Mouse (Mus musculus) cerebellum, adult (tissue): Measurements from ENCODE around the gene Tmem104.
A peak's percentile ranks its signal among the peaks of the same experiment; 100 is the strongest.

Experiments used
- ATAC-seq: cut with Nextera tagmentation; 2 replicates; pipeline ENCODE4 v1.9.2; 2017; ENCODE audit warnings: mild to moderate bottlenecking, moderate library complexity, mixed read lengths; ENCODE audit not compliant: insufficient number of reproducible peaks, low FRiP score, low TSS enrichment

Gene Tmem104

DNA sequence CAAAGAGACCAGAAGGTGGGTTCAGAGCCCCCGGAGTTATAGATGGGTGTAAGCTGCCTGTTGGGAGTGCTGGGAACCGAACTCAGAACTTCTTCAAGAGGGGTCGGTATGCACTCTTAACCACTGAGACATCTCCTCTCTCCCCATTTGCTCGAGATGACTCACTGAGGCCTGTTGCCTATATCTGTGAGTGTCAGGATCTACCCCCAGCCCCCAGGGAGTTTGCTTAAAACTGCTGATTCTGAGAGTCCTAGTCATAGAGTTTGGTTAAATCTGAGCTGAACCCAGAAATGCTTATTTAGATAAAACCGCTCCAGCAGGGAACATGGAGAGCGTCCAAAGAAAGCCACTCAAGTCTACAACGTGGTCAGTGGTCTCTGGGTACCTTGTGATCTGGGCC is 86.9 kb downstream of the Tmem104 start:
- no peak for ATAC-seq

DNA sequence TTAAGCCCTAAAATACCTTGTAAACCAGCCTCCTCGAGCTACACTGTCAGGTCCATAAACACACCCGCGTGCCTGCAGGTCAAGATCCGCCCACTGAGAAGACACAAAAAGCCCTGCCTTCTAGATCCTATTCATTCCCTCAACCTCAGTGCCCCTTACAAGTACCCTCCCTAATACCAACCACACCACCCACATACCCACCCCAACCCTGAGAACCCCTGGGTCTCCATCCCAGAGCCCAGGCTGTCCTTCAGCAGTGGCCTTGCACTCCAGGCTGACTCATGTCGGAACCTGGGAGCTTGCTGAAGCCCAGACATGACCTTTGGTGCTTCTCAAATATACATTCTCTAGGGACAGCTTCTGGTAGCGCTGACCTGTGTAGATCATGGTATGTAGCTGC is 87.5 kb downstream of the Tmem104 start:
- no peak for ATAC-seq

DNA sequence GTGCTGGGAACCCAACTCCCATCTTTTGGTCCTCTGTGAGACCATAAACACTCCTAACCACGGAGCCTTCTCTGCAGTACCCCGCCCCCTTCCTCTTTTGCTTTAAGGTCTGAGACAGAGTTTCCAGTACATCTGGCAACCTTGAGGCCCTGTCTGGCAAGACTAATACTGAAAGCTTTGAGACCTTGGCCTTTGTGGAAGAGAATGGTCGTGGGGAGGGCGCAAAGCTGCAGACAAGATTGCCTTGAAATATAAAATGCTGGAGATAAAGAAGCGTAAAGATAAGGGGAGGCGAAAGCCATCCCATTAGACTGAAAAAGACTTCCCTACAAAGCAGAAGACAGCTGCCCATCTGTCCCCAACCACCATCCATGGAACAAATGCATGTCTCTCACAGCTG is 88.2 kb downstream of the Tmem104 start:
- ATAC-seq = no peak

DNA sequence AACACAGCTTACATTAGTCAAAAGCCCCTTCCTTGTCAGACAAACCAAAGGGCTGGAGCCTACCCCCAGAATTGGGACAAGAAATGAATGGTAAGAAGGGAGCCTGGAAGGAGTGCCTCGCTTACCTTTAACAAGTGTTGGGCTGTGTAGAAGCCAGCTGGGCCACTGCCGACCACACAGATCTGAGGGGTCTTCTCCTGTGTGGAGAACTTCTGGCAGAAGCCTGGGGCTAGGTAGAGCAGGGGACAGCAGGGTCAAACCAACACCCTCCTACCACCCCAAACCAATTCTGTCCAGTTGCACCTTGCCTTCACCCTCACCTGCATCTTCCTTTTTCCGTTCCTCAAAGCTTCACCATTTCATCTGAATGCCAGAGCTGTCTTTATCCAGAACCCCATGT is 88.7 kb downstream of the Tmem104 start:
- ATAC-seq = no peak

DNA sequence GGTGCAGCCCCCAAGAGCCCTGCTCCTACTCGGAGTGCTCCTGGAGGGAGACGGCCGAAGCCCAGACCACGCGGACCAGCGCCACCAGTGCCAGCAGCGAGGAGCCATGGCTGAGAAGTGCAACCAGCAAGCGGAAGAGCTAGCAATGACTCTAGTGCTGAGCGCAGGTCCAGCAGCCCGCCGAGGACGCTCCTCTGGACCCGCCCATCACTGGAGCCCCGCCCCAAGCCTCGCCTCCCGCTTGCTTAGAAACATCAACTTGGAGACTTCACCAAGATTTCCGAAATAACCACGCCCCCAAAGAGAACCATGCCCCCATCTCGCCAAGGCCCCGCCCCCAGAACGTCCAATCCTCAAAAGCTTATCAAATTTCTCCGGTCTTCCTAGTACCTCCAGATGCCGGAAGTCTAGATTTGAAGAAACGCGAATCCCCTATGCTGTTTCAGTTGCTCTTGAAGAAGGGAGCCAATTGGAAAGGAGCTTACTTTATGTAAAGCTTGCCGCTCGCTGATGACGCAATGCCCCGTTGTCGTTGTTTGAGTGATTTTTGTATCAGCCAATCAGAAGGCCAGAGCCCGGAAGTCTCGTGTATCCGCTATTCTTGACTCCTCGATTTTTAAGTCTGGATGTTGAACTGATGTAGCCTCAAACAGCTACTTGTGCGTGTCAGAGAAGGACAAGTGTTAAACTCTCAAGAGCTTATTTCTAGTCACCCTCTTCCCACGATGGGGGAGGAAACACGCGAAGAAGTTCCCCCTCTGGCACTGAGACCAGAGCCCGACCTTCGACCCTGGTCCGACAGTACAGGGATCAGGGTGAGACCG is 89.7 kb downstream of the Tmem104 start, which contains the start of gene Fdxr:
Fdxr (minus strand) TSS at position 271 of the 824 bp plus-strand sequence.
- ATAC-seq = peak; percentile 91

DNA sequence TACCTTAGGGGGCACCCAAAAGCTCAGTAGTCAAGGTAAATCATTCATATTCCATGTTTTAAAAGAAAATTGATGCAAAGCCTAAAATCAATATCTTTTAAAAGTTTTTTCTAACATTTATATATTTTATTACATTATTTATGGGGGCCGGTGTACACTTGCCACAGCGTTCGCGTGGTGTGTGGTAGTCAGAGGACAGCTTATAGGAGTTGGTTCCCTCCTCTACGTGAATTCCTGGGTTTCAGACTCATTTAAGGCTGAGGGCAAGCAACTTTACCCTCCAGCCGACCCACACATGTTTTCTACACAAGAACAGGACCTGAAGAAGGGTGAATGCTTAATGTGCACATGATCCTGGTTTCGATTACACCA is 90.3 kb downstream of the Tmem104 start:
- ATAC-seq = no peak

DNA sequence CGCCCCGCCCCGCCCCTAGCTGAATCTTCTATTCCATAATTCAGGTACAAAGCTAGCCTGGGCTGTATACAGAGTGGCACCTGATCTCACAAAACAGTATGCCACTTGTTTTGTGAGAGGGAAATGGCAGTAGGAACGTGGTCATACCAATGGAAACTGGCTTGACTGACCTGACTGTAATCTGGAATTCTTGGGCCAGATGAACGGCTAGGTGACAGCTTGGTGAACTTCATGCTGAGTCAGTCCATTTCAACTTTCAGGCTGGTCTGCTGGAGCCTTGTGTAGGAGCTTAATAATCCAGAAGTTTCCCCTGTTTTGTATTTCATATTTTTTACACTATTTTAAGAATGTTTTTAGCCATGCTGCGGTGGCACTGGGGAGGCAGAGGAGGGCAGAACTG is 90.9 kb downstream of the Tmem104 start:
- no peak for ATAC-seq

DNA sequence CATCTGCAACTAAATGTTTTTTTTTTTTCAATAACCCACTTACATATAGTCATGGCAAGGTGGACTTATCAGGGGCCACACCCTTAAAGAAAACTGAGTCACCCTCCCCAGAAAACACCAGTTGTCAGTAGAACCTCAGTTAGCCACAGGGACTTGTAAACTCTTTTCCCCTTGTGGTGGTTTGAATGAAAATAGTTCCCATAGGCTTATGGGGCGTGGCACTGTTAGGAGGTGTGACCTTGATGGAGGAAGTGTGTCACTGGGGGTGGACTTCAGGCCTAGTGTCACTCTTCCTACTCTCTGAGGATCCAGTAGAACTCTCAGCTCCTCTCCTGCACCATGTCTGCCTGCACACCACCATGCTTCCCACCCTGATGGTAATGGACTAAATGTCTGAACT is 92.4 kb downstream of the Tmem104 start:
- no peak for ATAC-seq

DNA sequence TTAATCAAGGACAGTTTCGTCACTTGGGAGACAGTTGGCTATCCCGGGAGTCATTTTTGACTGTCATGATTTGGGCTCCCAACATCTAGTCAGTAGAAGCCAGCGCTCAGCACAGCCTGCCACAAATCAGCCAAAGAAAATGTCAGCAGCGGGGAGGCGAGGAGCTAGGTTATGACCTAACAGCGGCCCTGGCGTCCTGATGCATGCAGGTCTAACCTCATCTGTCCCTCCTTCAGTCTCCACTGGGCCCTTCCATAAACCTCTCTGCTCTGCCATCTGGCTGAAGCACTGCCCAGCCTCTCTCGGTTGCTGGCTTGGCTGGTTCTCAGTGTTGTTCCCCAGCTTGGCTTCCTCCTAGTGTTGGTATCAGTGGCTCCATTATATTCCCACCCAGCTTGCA is 95.0 kb downstream of the Tmem104 start:
- no peak for ATAC-seq

DNA sequence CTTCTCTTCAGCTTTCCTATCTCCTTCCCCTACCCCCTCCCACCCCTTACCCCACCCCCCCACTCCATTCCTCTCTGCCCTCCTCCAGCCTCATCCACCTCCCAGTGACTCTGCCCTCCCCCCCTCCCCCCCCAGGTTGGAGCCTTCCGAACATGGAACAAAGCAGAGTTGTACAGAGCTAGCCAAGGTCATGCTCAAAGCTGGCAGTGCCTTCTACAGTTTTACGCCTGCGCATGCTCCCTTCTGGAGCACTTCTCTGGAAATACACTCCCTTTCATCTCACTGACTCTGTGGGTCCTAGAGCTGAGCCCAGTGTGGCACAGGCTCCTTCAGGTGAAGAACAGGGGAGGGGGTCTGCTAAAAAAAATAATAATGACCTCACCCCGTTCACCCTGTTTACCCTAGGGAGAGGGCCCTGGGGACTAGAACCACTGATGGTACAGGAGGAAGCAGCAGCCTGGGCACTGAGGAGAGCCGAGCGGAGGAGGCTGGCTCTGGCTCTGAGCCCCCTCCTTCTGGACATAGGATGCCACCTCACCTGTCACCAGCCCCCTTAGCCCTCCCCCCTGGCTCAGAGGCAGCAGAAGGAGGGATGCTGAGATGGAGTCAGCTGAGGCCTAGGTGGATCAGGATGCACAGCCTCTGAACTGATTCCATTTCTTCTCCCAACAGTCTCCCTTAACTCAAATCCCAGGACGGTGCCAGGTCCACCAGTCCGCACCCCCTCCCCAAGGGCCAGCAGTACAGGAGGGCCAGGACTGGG is 95.6 kb downstream of the Tmem104 start:
- no peak for ATAC-seq

DNA sequence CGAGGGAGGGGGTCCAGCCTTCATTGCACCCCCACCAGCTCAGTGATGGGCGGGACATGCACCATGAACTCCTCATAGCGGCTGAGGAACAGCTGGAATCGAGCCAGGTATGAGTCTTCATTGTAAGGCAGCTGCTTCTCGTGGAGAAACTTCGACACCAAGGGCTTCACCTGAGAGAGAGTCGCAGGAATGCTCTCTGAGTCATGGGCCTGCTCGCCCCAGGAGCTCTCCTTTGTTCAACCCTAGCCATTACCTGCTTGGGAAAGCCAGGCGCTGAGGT is 96.1 kb downstream of the Tmem104 start:
- no peak for ATAC-seq

DNA sequence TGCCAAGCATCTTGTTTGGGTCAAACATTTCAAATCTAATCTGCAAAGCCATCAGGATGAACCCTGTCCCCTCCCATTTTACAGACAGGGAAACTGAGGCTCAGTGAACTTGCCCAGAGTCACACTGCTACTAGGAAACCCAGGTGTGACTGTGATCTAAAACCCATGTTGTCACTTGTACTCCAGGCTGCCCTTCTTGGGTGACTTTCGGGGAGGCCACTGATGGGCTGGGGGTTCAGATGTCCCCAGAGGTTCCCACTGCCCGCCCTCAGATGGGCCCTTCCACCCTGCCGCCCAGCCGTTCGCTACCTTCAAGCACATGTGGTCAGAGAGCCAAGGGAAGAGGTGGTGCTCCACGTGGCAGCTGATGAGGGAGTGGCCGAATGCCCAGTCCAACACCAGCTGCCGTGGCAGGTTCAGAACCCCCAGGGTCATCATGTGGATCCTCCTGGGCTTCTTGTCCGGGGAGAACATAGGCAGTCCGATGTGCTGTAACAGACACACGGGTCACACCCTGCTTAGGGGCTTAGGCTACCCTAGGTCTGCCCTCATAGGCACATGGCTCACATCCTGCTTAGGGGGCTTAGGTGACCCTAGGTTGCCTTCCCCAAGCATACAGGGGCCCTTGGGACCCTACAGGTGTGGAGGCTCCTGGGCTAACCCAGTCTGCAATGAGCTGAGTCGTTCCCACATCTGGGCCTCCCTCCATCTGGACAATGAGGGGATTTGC is 96.8 kb downstream of the Tmem104 start:
- ATAC-seq = no peak

DNA sequence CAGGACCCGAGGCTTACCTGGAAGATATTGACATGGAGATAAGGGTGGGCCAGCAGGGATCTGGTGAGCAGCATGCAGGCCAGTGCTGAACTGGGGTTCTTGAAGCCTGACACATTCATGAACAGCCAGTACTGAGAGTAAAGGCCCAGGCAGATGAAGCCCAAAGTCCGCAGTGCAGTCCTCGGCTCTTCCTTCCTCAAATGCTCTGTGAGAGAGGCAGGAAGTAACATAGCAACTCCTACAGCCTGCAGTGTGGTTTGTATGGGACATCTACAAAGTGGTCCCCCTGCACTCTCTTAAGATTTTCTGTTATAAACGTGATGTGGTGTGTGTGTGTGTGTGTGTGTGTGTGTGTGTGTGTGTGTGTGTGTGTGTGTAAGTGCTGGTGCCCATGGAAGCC is 98.0 kb downstream of the Tmem104 start:
- no peak for ATAC-seq

DNA sequence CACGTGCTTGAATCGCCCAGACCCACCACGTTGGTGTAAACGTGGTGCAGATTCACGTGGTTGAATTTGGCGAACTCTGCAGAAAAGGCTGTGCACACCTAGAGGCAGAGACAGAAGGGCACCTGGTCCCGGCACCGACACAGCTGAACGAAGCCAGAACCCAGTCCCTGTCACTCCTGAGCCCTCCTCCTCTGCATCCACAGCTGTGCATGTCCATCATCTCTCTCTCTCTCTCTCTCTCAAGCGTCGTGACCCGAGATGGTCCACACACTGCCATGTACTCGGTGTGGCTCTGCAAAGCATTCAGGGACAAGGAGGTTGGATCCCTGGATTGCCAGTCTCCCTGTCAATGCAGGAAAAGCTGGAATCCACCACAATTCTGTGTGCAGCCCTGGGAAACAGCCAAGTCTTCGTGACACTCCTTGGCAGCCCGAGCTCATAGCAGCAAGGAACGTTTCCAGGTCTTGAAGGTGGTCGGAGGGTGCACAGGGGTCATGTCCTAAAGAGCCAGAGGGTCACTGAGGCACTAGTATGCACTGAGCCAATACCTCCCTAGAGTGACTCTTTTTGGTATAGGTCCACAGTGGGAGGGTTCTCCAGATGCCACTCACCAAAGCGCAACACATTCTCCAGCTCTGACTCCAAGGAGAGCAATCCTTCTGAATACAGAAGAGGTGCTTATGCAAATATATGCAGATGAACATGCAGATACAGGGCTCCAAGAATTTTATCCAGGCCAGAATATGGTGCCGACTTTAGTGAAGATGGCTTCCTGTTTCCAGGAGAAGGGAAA is 99.1 kb downstream of the Tmem104 start:
- no peak for ATAC-seq

DNA sequence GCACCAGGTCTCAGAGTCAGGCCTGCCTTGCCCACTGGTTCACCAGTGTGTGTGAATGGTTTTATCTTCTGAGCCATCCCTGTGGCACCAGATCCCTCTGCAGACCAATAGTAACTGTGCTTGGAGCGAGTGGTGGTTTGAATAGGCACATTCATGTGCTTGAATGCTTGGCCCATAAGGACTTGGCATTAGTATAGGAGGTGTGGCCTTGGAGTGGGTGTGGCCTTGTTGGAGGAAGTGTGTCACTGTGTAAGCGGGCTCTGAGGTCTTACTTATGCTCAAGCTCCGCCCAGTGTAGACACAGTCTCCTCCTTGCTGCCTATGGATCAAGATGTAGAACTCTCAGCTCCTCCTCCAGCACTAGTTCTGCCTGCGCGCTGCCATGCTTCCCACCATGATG is 100.1 kb downstream of the Tmem104 start:
- ATAC-seq = no peak

DNA sequence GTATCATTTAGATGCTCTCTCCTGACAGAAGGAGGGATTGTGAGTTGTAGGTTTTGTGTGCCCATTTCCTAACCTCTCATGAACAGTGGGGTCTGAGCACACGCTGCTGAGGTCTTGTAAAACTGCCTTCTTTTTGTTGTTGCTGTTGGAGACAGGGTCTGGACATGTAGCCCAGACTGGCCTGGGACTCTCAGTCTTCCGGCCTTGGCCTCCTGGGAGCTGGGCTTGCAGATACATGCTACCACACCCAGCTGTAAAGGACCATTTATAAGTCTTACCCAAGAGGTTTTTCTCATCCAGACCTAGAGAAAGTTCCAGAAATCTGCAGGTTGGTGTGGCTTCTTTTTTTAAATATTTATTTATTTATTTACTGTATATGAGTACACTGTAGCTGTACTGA is 101.0 kb downstream of the Tmem104 start:
- ATAC-seq = no peak

DNA sequence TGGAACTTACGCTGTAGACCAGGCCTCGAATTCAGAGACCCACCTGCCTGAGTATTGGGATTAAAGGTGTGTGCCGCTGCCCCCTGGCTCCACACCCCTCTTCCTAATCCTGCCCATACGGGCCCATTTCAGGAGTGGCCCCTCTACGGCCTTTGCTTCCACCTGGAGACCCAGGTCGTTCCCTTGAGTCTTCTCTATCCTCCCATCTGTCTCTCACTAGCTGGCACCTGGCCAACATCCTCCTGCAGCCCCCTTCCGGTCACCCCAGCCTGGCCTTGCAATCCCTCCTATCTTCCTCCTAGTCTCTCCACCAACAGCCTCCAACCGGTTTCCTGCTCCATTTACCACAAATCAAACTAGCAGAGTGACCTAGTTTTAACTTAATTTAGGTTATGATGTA is 102.6 kb downstream of the Tmem104 start:
- no peak for ATAC-seq

DNA sequence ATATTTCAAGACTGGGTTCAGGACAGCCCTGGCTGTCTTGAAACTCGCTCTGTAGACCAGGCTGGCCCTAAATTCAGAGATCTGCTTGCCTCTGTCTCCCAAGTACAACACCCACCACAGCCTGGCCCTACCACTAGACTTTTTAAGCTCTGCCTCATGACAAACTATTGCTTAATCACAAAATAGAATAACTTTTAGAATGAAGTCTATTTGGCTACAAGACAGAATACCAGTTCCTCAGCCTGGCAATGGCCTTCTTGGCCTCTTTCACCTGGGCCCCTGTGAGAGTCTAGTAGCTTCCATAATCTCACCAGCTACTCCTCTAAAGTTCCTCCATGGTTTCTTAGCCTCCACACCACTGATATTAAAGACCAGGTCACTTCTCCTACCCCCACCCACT is 103.0 kb downstream of the Tmem104 start:
- ATAC-seq = no peak

DNA sequence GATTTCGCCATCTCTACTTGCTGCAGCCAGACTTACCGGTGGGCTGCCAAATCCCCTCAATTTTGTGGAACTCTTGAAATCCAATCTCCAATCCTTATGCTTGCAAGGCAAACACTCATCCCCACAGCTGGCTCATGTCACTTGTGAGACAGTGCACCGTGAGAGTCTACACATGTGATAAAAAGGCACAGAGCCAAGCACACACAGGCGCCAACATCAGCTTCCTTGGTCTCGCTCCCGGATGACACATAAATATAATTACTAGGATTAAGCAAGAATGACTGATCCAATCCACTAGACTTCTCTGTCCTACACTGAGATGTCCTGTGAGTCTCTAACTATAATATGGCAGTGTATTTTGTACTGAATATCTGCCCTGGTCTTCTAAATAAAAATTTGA is 103.6 kb downstream of the Tmem104 start:
- no peak for ATAC-seq

DNA sequence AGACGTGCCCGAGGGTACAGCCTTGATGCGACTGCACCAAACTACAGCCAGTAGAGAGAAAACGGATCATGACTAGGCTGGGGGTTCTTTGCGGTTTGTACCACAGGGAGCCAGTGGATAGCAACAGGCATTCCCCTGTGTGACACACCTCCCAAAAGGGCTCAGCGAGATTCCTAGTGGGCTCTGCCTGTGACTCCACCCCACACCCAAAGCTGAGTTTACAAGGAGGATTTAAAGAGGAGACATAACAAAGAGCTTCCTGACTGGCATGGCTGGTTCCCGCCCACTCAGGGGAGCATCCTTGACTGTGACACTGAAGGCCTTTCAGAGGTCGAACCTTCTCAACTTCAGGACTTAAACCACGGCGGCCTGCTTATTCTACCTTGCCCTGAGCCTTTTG is 104.2 kb downstream of the Tmem104 start:
- no peak for ATAC-seq
